Mouse (Mus musculus) MEL (cell line): ENCODE results near the gene Snd1. TPM values are rescaled to one million over a fixed set of nuclear protein-coding genes. Genes with fewer than 3 reads are reported as not detected.

Experiments used
- DNase-seq: peaks from one replicate; pipeline ENCODE4 v3.0.0; 2011; ENCODE audit warnings: low read depth, low spot score
- H3K27ac ChIP-seq: 2 replicates; pipeline ENCODE4 v1.5.1; 2012; ENCODE audit warnings: low read depth, mild to moderate bottlenecking, control low read depth, low read length, moderate library complexity; ENCODE audit not compliant: control insufficient read depth
- H3K27me3 ChIP-seq, 2 experiments: fragments of 150-350 bp in 1 of 2; sonication (generic) in 1 of 2; 2 replicates each; pipeline ENCODE4 v1.6.1; 2012; ENCODE audit warnings: low read length in 2 of 2, mild to moderate bottlenecking in 2 of 2, improper control_type of control experiment in 1 of 2, moderate library complexity in 1 of 2; ENCODE audit not compliant: insufficient read depth in 2 of 2, control insufficient read depth in 1 of 2
- H3K36me3 ChIP-seq, 2 experiments: 2 replicates each; pipeline ENCODE4 v1.6.1; 2012 to 2014; ENCODE audit warnings: low read length in 2 of 2, improper control_type of control experiment in 1 of 2, inconsistent platforms in 1 of 2, mild to moderate bottlenecking in 1 of 2; ENCODE audit not compliant: insufficient read depth in 2 of 2, control insufficient read depth in 1 of 2
- H3K4me1 ChIP-seq, 2 experiments: fragments of 150-350 bp in 1 of 2; sonication (generic) in 1 of 2; 2 replicates each; pipeline ENCODE4 v1.6.1; 2012; ENCODE audit warnings: low read length in 2 of 2, improper control_type of control experiment in 1 of 2, mild to moderate bottlenecking in 1 of 2; ENCODE audit not compliant: insufficient read depth in 2 of 2, control insufficient read depth in 1 of 2
- H3K4me3 ChIP-seq, 2 experiments: fragments of 150-350 bp in 1 of 2; sonication (generic) in 1 of 2; 2 replicates each; pipeline ENCODE4 v1.5.1; 2012; ENCODE audit warnings: low read depth in 2 of 2, low read length in 2 of 2, mild to moderate bottlenecking in 2 of 2, moderate library complexity in 2 of 2, control low read depth in 1 of 2, improper control_type of control experiment in 1 of 2; ENCODE audit not compliant: control insufficient read depth in 1 of 2, insufficient read depth in 1 of 2
- H3K79me2 ChIP-seq: 2 replicates; pipeline ENCODE4 v1.6.1; 2012; ENCODE audit warnings: mild to moderate bottlenecking, low read length, moderate library complexity; ENCODE audit not compliant: control insufficient read depth, poor library complexity, insufficient read depth
- H3K9ac ChIP-seq: 2 replicates; pipeline ENCODE4 v1.6.1; 2012; ENCODE audit warnings: low read depth, mild to moderate bottlenecking, control low read depth, low read length, moderate library complexity; ENCODE audit not compliant: control insufficient read depth, poor library complexity, severe bottlenecking
- H3K9me3 ChIP-seq: fragments of 150-350 bp; sonication (generic); replicated peaks from 2 replicates; pipeline ENCODE4 v1.6.1; 2012; ENCODE audit warnings: mild to moderate bottlenecking, low read length, improper control_type of control experiment, moderate library complexity; ENCODE audit not compliant: insufficient read depth
- CHD1 ChIP-seq: IDR thresholded peaks from 2 replicates; pipeline ENCODE4 v1.6.1; 2012; ENCODE audit warnings: low read depth, mild to moderate bottlenecking, inconsistent platforms, low read length, improper control_type of control experiment
- E2F4 ChIP-seq: IDR thresholded peaks from 2 replicates; pipeline ENCODE4 v1.6.1; 2011; ENCODE audit warnings: low read depth, low read length, improper control_type of control experiment, borderline replicate concordance
- ETS1 ChIP-seq: IDR thresholded peaks from 2 replicates; pipeline ENCODE4 v1.6.1; 2012; ENCODE audit warnings: low read depth, mild to moderate bottlenecking, inconsistent platforms, low read length, improper control_type of control experiment, moderate library complexity
- JUND ChIP-seq: IDR thresholded peaks from 2 replicates; pipeline ENCODE4 v1.6.1; 2011; ENCODE audit warnings: low read depth, mild to moderate bottlenecking, improper control_type of control experiment, low read length
- KAT2A ChIP-seq: conservative IDR thresholded peaks from 2 replicates; pipeline ENCODE4 v1.6.1; 2012; ENCODE audit warnings: low read depth, low read length, improper control_type of control experiment, inconsistent platforms
- MAFK ChIP-seq: IDR thresholded peaks from 2 replicates; pipeline ENCODE4 v1.6.1; 2011; ENCODE audit warnings: low read depth, mild to moderate bottlenecking, low read length, improper control_type of control experiment, borderline replicate concordance
- MAX ChIP-seq: IDR thresholded peaks from 2 replicates; pipeline ENCODE4 v1.6.1; 2011; ENCODE audit warnings: low read length, improper control_type of control experiment
- MEF2A ChIP-seq: IDR thresholded peaks from 2 replicates; pipeline ENCODE4 v1.6.1; 2014; ENCODE audit warnings: low read depth, mild to moderate bottlenecking, inconsistent platforms, low read length, improper control_type of control experiment; ENCODE audit not compliant: poor library complexity, insufficient replicate concordance, severe bottlenecking; ENCODE audit errors: extremely low read depth
- MXI1 ChIP-seq: IDR thresholded peaks from 2 replicates; pipeline ENCODE4 v1.6.1; 2011; ENCODE audit warnings: mild to moderate bottlenecking, low read depth, low read length, improper control_type of control experiment
- NELFE ChIP-seq: IDR thresholded peaks from 2 replicates; pipeline ENCODE4 v1.6.1; 2011; ENCODE audit warnings: low read depth, low read length, improper control_type of control experiment
- POLR2AphosphoS5 ChIP-seq: IDR thresholded peaks from 2 replicates; pipeline ENCODE4 v1.6.1; 2012; ENCODE audit warnings: low read depth, borderline replicate concordance, mild to moderate bottlenecking, inconsistent platforms, low read length, moderate library complexity, mixed read lengths
- SMC3 ChIP-seq: IDR thresholded peaks from 2 replicates; pipeline ENCODE4 v1.6.1; 2011; ENCODE audit warnings: low read depth, low read length, improper control_type of control experiment
- TAL1 ChIP-seq: IDR thresholded peaks from 2 replicates; pipeline ENCODE4 v1.6.1; 2012; ENCODE audit warnings: mild to moderate bottlenecking, inconsistent platforms, low read length, moderate library complexity, mixed read lengths
- TCF12 ChIP-seq: IDR thresholded peaks from 2 replicates; pipeline ENCODE4 v1.6.1; 2014; ENCODE audit warnings: low read depth, mild to moderate bottlenecking, inconsistent platforms, low read length, improper control_type of control experiment, moderate library complexity
- UBTF ChIP-seq: IDR thresholded peaks from 2 replicates; pipeline ENCODE4 v1.6.1; 2012; ENCODE audit warnings: low read depth, mild to moderate bottlenecking, inconsistent platforms, low read length, improper control_type of control experiment, moderate library complexity, borderline replicate concordance; ENCODE audit not compliant: insufficient read depth
- USF2 ChIP-seq, 2 experiments: IDR thresholded peaks; 2 replicates each; pipeline ENCODE4 v1.6.1; 2011 to 2012; ENCODE audit warnings: improper control_type of control experiment in 2 of 2, low read length in 2 of 2, borderline replicate concordance in 1 of 2, inconsistent platforms in 1 of 2, low read depth in 1 of 2, mild to moderate bottlenecking in 1 of 2; ENCODE audit not compliant: insufficient read depth in 1 of 2
- ZC3H11A ChIP-seq: IDR thresholded peaks from 2 replicates; pipeline ENCODE4 v1.6.1; 2012; ENCODE audit warnings: low read depth, mild to moderate bottlenecking, inconsistent platforms, low read length, improper control_type of control experiment
- ZKSCAN1 ChIP-seq: IDR thresholded peaks from 2 replicates; pipeline ENCODE4 v1.6.1; 2012; ENCODE audit warnings: low read depth, mild to moderate bottlenecking, inconsistent platforms, low read length, improper control_type of control experiment, moderate library complexity
- ZNF384 ChIP-seq: IDR thresholded peaks from 2 replicates; pipeline ENCODE4 v1.6.1; 2012; ENCODE audit warnings: low read depth, mild to moderate bottlenecking, inconsistent platforms, low read length, improper control_type of control experiment
- polyA plus RNA-seq, 2 experiments: library from polyadenylated mRNA; stranded (reverse) in 1 of 2; unstranded in 1 of 2; fragments of >175 nt in 1 of 2; fragments of >200 nt in 1 of 2; gene quantifications; 2 replicates each; pipeline versions ENCODE4 v1.2.1 to v1.2.4; 2012; ENCODE audit warnings: low replicate concordance in 2 of 2, low read depth in 1 of 2; ENCODE audit not compliant: insufficient read length in 2 of 2, insufficient read depth in 1 of 2, missing spikeins in 1 of 2
- total RNA-seq: library from RNA; depleted of rRNA; stranded (reverse); fragments of 300-350 nt; gene quantifications from 2 replicates; pipeline ENCODE4 v1.2.3, GENCODE M21; 2012

Snd1 gene
- total and polyA plus RNA-seq, 3 experiments = 192 to 280 TPM; not detected in 1

DNA sequence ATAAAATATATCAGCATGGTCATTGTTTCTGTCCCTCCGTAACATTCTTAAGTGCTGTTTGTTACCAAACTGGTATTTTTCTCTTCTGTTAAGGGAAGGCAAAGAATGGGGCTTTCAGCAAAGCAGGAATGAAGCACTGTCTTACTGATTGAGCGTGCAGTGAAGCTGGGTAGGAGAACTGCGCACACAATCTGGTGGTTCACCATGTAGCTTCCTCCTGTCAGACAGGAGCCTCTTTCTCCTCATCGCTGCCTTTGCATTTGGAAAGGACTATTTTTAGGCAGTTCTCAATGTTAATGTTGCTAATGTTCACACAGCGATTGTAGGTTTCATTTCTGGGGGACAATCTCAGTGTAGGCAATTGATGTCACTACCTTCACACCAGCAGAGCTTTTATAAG lies 194.3 kb downstream of the Snd1 start:
- H3K27ac ChIP-seq = no peak overlapping the region
- TF ChIP-seq NELFE (no peak), KAT2A (no peak), MAX (no peak), TAL1 (no peak), JUND (no peak)
- no peak overlapping the region for H3K4me3 ChIP-seq
- H3K79me2 ChIP-seq = no peaks in the 10 kb centered on the region; the same call in 1 of the 2 replicates
- no peak for DNase-seq
- H3K9ac ChIP-seq = no peak overlapping the region
- no peaks in the 10 kb centered on the region for H3K27me3 ChIP-seq
- peaks cover 0 to 5% of the 10 kb centered on the region in 2 experiments; a peak in 2 of 4 replicates for H3K36me3 ChIP-seq
- H3K4me1 ChIP-seq = no peaks in the 10 kb centered on the region
- no peaks in the 10 kb centered on the region for H3K9me3 ChIP-seq

GRCm38 (mm10) chr6:28672388-28672787 lies 197.4 kb downstream of the Snd1 start:
- Histone ChIP-seq H3K4me1 (no peaks in the 10 kb centered on the region), H3K27me3 (no peaks in the 10 kb centered on the region), H3K79me2 (peaks cover 2% of the 10 kb centered on the region; the same call in 1 of the 2 replicates), H3K9ac (no peak overlapping the region), H3K36me3 (peaks cover 0 to 5% of the 10 kb centered on the region in 2 experiments; a peak in 3 of 4 replicates), H3K9me3 (no peaks in the 10 kb centered on the region), H3K27ac (no peak overlapping the region), H3K4me3 (no peak overlapping the region)
- DNase-seq = no peak
- TF ChIP-seq JUND (no peak), MXI1 (no peak), ETS1 (no peak), ZNF384 (no peak), MAFK (no peak), CHD1 (no peak), MEF2A (no peak), TAL1 (no peak), TCF12 (no peak), USF2 (IDR thresholded peaks at IDR 0.05; ENCODE audit: borderline replicate concordance in 1 of 2, insufficient read depth in 1 of 2, low read depth in 1 of 2, low read length in 2 of 2) (no peak), POLR2AphosphoS5 (no peak), ZC3H11A (no peak), ZKSCAN1 (no peak), NELFE (no peak), E2F4 (no peak), SMC3 (no peak), UBTF (no peak)
